Mouse (Mus musculus): ENCODE results near the gene Mknk2. TPM values are rescaled to one million over a fixed set of nuclear protein-coding genes. Genes with fewer than 3 reads are reported as not detected.

Gene Mknk2
- polyA plus RNA-seq (2014; fragmentation: Illumina TruSeq; extraction: RNeasy Lipid Tissue Mini Kit (QIAGEN cat#74804); ENCODE audit: low read depth, low replicate concordance), result 3.6 TPM

GRCm38 (mm10) chr10:80677942-80678436 lies at the start of gene Mknk2:
TSS of gene Mknk2 (minus strand) at chr10:80678112.

GRCm38 (mm10) chr10:80701721-80702535 lies 24.0 kb upstream of the Mknk2 start, which contains the start of the genes Mob3a and Izumo4:
TSS of gene Mob3a (minus strand) at chr10:80701977.
TSS of gene Izumo4 (plus strand) at chr10:80702184.

GRCm38 (mm10) chr10:80656863-80657623 lies 20.9 kb downstream of the Mknk2 start, which contains the start of gene Btbd2:
TSS of gene Btbd2 (minus strand) at chr10:80657071.

GRCm38 (mm10) chr10:80622661-80623456 lies 55.1 kb downstream of the Mknk2 start, which contains the start of gene Csnk1g2:
TSS of gene Csnk1g2 (plus strand) at chr10:80622838.

Other genes with a start within 250 kb of the Mknk2 start
- 3.2 TPM for gene Tcf3, start 244.5 kb downstream of the Mknk2 start, polyA plus RNA-seq (2014; fragmentation: Illumina TruSeq; extraction: RNeasy Lipid Tissue Mini Kit (QIAGEN cat#74804); ENCODE audit: low read depth, low replicate concordance)
- gene Onecut3, start 183.3 kb downstream of the Mknk2 start, polyA plus RNA-seq (2014; fragmentation: Illumina TruSeq; extraction: RNeasy Lipid Tissue Mini Kit (QIAGEN cat#74804); ENCODE audit: low read depth, low replicate concordance), result not detected
- gene Atp8b3, start 139.0 kb downstream of the Mknk2 start, polyA plus RNA-seq (2014; fragmentation: Illumina TruSeq; extraction: RNeasy Lipid Tissue Mini Kit (QIAGEN cat#74804); ENCODE audit: low read depth, low replicate concordance), result not detected
- gene Rexo1, start 116.6 kb downstream of the Mknk2 start, polyA plus RNA-seq (2014; fragmentation: Illumina TruSeq; extraction: RNeasy Lipid Tissue Mini Kit (QIAGEN cat#74804); ENCODE audit: low read depth, low replicate concordance), result 0.66 TPM
- 2.7 TPM for gene Klf16, start 100.8 kb downstream of the Mknk2 start, polyA plus RNA-seq (2014; fragmentation: Illumina TruSeq; extraction: RNeasy Lipid Tissue Mini Kit (QIAGEN cat#74804); ENCODE audit: low read depth, low replicate concordance)
- gene Abhd17a, start 87.8 kb downstream of the Mknk2 start, polyA plus RNA-seq (2014; fragmentation: Illumina TruSeq; extraction: RNeasy Lipid Tissue Mini Kit (QIAGEN cat#74804); ENCODE audit: low read depth, low replicate concordance), result not detected
- 1.9 TPM for gene Scamp4, start 75.2 kb downstream of the Mknk2 start, polyA plus RNA-seq (2014; fragmentation: Illumina TruSeq; extraction: RNeasy Lipid Tissue Mini Kit (QIAGEN cat#74804); ENCODE audit: low read depth, low replicate concordance)
- gene Adat3, start 75.2 kb downstream of the Mknk2 start, polyA plus RNA-seq (2014; fragmentation: Illumina TruSeq; extraction: RNeasy Lipid Tissue Mini Kit (QIAGEN cat#74804); ENCODE audit: low read depth, low replicate concordance), result not detected
- gene Gm49322, start 72.1 kb downstream of the Mknk2 start, polyA plus RNA-seq (2014; fragmentation: Illumina TruSeq; extraction: RNeasy Lipid Tissue Mini Kit (QIAGEN cat#74804); ENCODE audit: low read depth, low replicate concordance), result not detected
- 1.1 TPM for gene Csnk1g2, start 55.3 kb downstream of the Mknk2 start, polyA plus RNA-seq (2014; fragmentation: Illumina TruSeq; extraction: RNeasy Lipid Tissue Mini Kit (QIAGEN cat#74804); ENCODE audit: low read depth, low replicate concordance)
- gene Btbd2, start 21.0 kb downstream of the Mknk2 start, polyA plus RNA-seq (2014; fragmentation: Illumina TruSeq; extraction: RNeasy Lipid Tissue Mini Kit (QIAGEN cat#74804); ENCODE audit: low read depth, low replicate concordance), result 0.22 TPM
- 4.6 TPM for gene Mob3a, start 23.9 kb upstream of the Mknk2 start, polyA plus RNA-seq (2014; fragmentation: Illumina TruSeq; extraction: RNeasy Lipid Tissue Mini Kit (QIAGEN cat#74804); ENCODE audit: low read depth, low replicate concordance)
- gene Izumo4, start 24.1 kb upstream of the Mknk2 start, polyA plus RNA-seq (2014; fragmentation: Illumina TruSeq; extraction: RNeasy Lipid Tissue Mini Kit (QIAGEN cat#74804); ENCODE audit: low read depth, low replicate concordance), result 3.5 TPM
- gene Ap3d1, start 64.2 kb upstream of the Mknk2 start, polyA plus RNA-seq (2014; fragmentation: Illumina TruSeq; extraction: RNeasy Lipid Tissue Mini Kit (QIAGEN cat#74804); ENCODE audit: low read depth, low replicate concordance), result 14.0 TPM
- gene Dot1l, start 77.1 kb upstream of the Mknk2 start, polyA plus RNA-seq (2014; fragmentation: Illumina TruSeq; extraction: RNeasy Lipid Tissue Mini Kit (QIAGEN cat#74804); ENCODE audit: low read depth, low replicate concordance), result 3.0 TPM
- 2.4 TPM for gene Sf3a2, start 120.1 kb upstream of the Mknk2 start, polyA plus RNA-seq (2014; fragmentation: Illumina TruSeq; extraction: RNeasy Lipid Tissue Mini Kit (QIAGEN cat#74804); ENCODE audit: low read depth, low replicate concordance)
- gene Plekhj1, start 120.5 kb upstream of the Mknk2 start, polyA plus RNA-seq (2014; fragmentation: Illumina TruSeq; extraction: RNeasy Lipid Tissue Mini Kit (QIAGEN cat#74804); ENCODE audit: low read depth, low replicate concordance), result 3.9 TPM
- gene Amh, start 127.1 kb upstream of the Mknk2 start, polyA plus RNA-seq (2014; fragmentation: Illumina TruSeq; extraction: RNeasy Lipid Tissue Mini Kit (QIAGEN cat#74804); ENCODE audit: low read depth, low replicate concordance), result not detected
- not detected for gene Jsrp1, start 135.4 kb upstream of the Mknk2 start, polyA plus RNA-seq (2014; fragmentation: Illumina TruSeq; extraction: RNeasy Lipid Tissue Mini Kit (QIAGEN cat#74804); ENCODE audit: low read depth, low replicate concordance)
- gene Oaz1, start 148.5 kb upstream of the Mknk2 start, polyA plus RNA-seq (2014; fragmentation: Illumina TruSeq; extraction: RNeasy Lipid Tissue Mini Kit (QIAGEN cat#74804); ENCODE audit: low read depth, low replicate concordance), result 116 TPM
- not detected for gene Lingo3, start 165.9 kb upstream of the Mknk2 start, polyA plus RNA-seq (2014; fragmentation: Illumina TruSeq; extraction: RNeasy Lipid Tissue Mini Kit (QIAGEN cat#74804); ENCODE audit: low read depth, low replicate concordance)
- gene Lsm7, start 177.1 kb upstream of the Mknk2 start, polyA plus RNA-seq (2014; fragmentation: Illumina TruSeq; extraction: RNeasy Lipid Tissue Mini Kit (QIAGEN cat#74804); ENCODE audit: low read depth, low replicate concordance), result 2.8 TPM
- gene Sppl2b, start 177.2 kb upstream of the Mknk2 start, polyA plus RNA-seq (2014; fragmentation: Illumina TruSeq; extraction: RNeasy Lipid Tissue Mini Kit (QIAGEN cat#74804); ENCODE audit: low read depth, low replicate concordance), result not detected
- gene Tmprss9, start 193.7 kb upstream of the Mknk2 start, polyA plus RNA-seq (2014; fragmentation: Illumina TruSeq; extraction: RNeasy Lipid Tissue Mini Kit (QIAGEN cat#74804); ENCODE audit: low read depth, low replicate concordance), result not detected
- gene Timm13, start 222.9 kb upstream of the Mknk2 start, polyA plus RNA-seq (2014; fragmentation: Illumina TruSeq; extraction: RNeasy Lipid Tissue Mini Kit (QIAGEN cat#74804); ENCODE audit: low read depth, low replicate concordance), result not detected
- gene Lmnb2, start 240.1 kb upstream of the Mknk2 start, polyA plus RNA-seq (2014; fragmentation: Illumina TruSeq; extraction: RNeasy Lipid Tissue Mini Kit (QIAGEN cat#74804); ENCODE audit: low read depth, low replicate concordance), result 1.2 TPM